Mouse (Mus musculus) thymus, postnatal 0 days (tissue): Measurements from ENCODE around the gene Yod1. TPM values are rescaled to one million over a fixed set of nuclear protein-coding genes. Genes with fewer than 3 reads are reported as not detected.

ENCODE experiments used
- DNase-seq: peaks from one replicate; pipeline ENCODE4 v3.0.0-alpha.2; 2015; ENCODE audit warnings: low spot score
- polyA plus RNA-seq: library from polyadenylated mRNA; unstranded; fragments of >200 nt; fragmentation: Nextera tagmentation; extraction: Ambion mirVana; gene quantifications from 2 replicates; pipeline ENCODE4 v1.2.1, GENCODE M21; 2015

Gene Yod1
- polyA plus RNA-seq, 1 experiment from 2014 or later, result 17.2 TPM

- no peak for DNase-seq
Measured at GRCm38 (mm10) chr1:130769925-130770324, 52.8 kb downstream of the Yod1 start.

- DNase-seq, result no peak
Measured at GRCm38 (mm10) chr1:130770487-130770886, 53.4 kb downstream of the Yod1 start.

GRCm38 (mm10) chr1:130770981-130771494, 53.9 kb downstream of the Yod1 start:
- DNase-seq, result no peak

Other genes with a start within 250 kb of the Yod1 start
- gene Zp3r, start 87.7 kb upstream of the Yod1 start, polyA plus RNA-seq, result not detected in 2 replicates
- 0.34 TPM in 1 of 2 replicates, not detected in the other for gene C4bp, start 55.7 kb upstream of the Yod1 start, polyA plus RNA-seq
- not detected in 2 replicates for gene Gm29427, start 1.5 kb upstream of the Yod1 start, polyA plus RNA-seq
- gene Pfkfb2, start 11.9 kb downstream of the Yod1 start, polyA plus RNA-seq, result 3.6 and 3.8 TPM in 2 replicates
- 0.75 and 1.1 TPM in 2 replicates for gene AA986860, start 14.6 kb downstream of the Yod1 start, polyA plus RNA-seq
- 0.06 TPM in 1 of 2 replicates, not detected in the other for gene Fcamr, start 83.6 kb downstream of the Yod1 start, polyA plus RNA-seq
- 0.18 and 0.31 TPM in 2 replicates for gene Pigr, start 109.4 kb downstream of the Yod1 start, polyA plus RNA-seq
- not detected in 2 replicates for gene Fcmr, start 148.3 kb downstream of the Yod1 start, polyA plus RNA-seq
- gene Il24, start 170.1 kb downstream of the Yod1 start, polyA plus RNA-seq, result 0.33 and 0.55 TPM in 2 replicates
- not detected in 2 replicates for gene Il20, start 194.1 kb downstream of the Yod1 start, polyA plus RNA-seq
- 0.18 TPM in 1 of 2 replicates, not detected in the other for gene Il19, start 222.8 kb downstream of the Yod1 start, polyA plus RNA-seq